Mouse (Mus musculus) ES-E14 (cell line): ENCODE measurements around the gene Gcnt1. TPM values are rescaled to one million over a fixed set of nuclear protein-coding genes. Genes with fewer than 3 reads are reported as not detected.

Experiments used
- DNase-seq: peaks from one replicate; pipeline ENCODE4 v3.0.0-alpha.2; 2013; ENCODE audit warnings: low read depth, low spot score
- H3K27ac ChIP-seq: 2 replicates; pipeline ENCODE4 v1.5.1; 2012; ENCODE audit warnings: low read depth, mild to moderate bottlenecking, low read length, moderate library complexity, mixed read lengths; ENCODE audit not compliant: poor library complexity, insufficient read depth, severe bottlenecking
- H3K36me3 ChIP-seq: 2 replicates; pipeline ENCODE4 v1.6.1; 2012; ENCODE audit warnings: mild to moderate bottlenecking, low read length, moderate library complexity, mixed read lengths; ENCODE audit not compliant: control insufficient read depth, poor library complexity, insufficient read depth, severe bottlenecking
- H3K4me1 ChIP-seq, 2 experiments: fragments of 150-350 bp in 1 of 2; sonication (generic) in 1 of 2; 2 replicates each; pipeline ENCODE4 v1.6.1; 2012; ENCODE audit warnings: low read length in 2 of 2, mild to moderate bottlenecking in 1 of 2, mixed read lengths in 1 of 2; ENCODE audit not compliant: control insufficient read depth in 2 of 2, insufficient read depth in 2 of 2, poor library complexity in 1 of 2
- H3K4me3 ChIP-seq, 2 experiments: fragments of 150-350 bp in 1 of 2; sonication (generic) in 1 of 2; 2 replicates each; pipeline ENCODE4 v1.5.1; 2012; ENCODE audit warnings: low read length in 2 of 2, low read depth in 1 of 2, mild to moderate bottlenecking in 1 of 2, mixed read lengths in 1 of 2; ENCODE audit not compliant: insufficient read depth in 1 of 2, poor library complexity in 1 of 2, severe bottlenecking in 1 of 2
- H3K9ac ChIP-seq: 2 replicates; pipeline ENCODE4 v1.6.1; 2012; ENCODE audit warnings: low read depth, mild to moderate bottlenecking, low read length, mixed read lengths; ENCODE audit not compliant: poor library complexity, insufficient read depth, severe bottlenecking
- H3K9me3 ChIP-seq: fragments of 150-350 bp; sonication (generic); 2 replicates; pipeline ENCODE4 v1.6.1; 2012; ENCODE audit warnings: low read depth, mild to moderate bottlenecking, low read length; ENCODE audit not compliant: control insufficient read depth, insufficient read depth
- CHD2 ChIP-seq: IDR thresholded peaks from 2 replicates; pipeline ENCODE4 v1.6.1; 2014; ENCODE audit warnings: mild to moderate bottlenecking, low read depth, low read length, inconsistent platforms
- HCFC1 ChIP-seq: IDR thresholded peaks from 2 replicates; pipeline ENCODE4 v1.6.1; 2012; ENCODE audit warnings: low read length, inconsistent platforms, borderline replicate concordance; ENCODE audit not compliant: insufficient read depth
- MAFK ChIP-seq: IDR thresholded peaks from 2 replicates; pipeline ENCODE4 v1.6.1; 2014; ENCODE audit warnings: mild to moderate bottlenecking, low read depth, low read length, inconsistent platforms; ENCODE audit not compliant: insufficient read depth
- ZC3H11A ChIP-seq: IDR thresholded peaks from 2 replicates; pipeline ENCODE4 v1.6.1; 2012; ENCODE audit warnings: low read depth, mild to moderate bottlenecking, inconsistent platforms, low read length, borderline replicate concordance
- ZNF384 ChIP-seq: IDR thresholded peaks from 2 replicates; pipeline ENCODE4 v1.6.1; 2012; ENCODE audit warnings: low read depth, low read length, inconsistent platforms
- in situ Hi-C, 2 experiments: fragments of 600-800 bp; cut with MboI; formaldehyde crosslinking; loops; one replicate each; pipeline ENCODE4 v1.15.1; 2025; ENCODE audit warnings: low sequenced_read_pairs in 2 of 2, inconsistent platforms in 1 of 2; ENCODE audit not compliant: unreplicated experiment in 2 of 2
- total RNA-seq: library from RNA; depleted of rRNA; stranded (reverse); fragments of 300-350 nt; gene quantifications from 2 replicates; pipeline ENCODE4 v1.2.3, GENCODE M21; 2012

Gcnt1 gene
- total RNA-seq, 1 experiment: 24.1 TPM

- Histone ChIP-seq H3K27ac (no peak overlapping the region), H3K4me1 (peaks cover 2 to 4% of the 10 kb centered on the region in 2 experiments; a peak in 2 of 4 replicates), H3K9me3 (no peaks in the 10 kb centered on the region), H3K4me3 (no peak overlapping the region), H3K9ac (no peak overlapping the region), H3K36me3 (no peaks in the 10 kb centered on the region)
- TF ChIP-seq MAFK: no peak
- no peak for TF ChIP-seq ZNF384
- no peak for TF ChIP-seq CHD2
- TF ChIP-seq ZC3H11A: no peak
- TF ChIP-seq HCFC1: no peak
- in situ Hi-C loops: no loop called here
- DNase-seq: no peak
These were observed 35.9 kb upstream of the Gcnt1 start for GRCm38 (mm10) chr19:17408591-17408990.

GRCm38 (mm10) chr19:17406823-17407222 is 34.2 kb upstream of the Gcnt1 start:
- no peaks in the 10 kb centered on the region for H3K4me1 ChIP-seq
- H3K4me3 ChIP-seq: no peak overlapping the region
- TF ChIP-seq HCFC1: no peak
- TF ChIP-seq MAFK: 0 out of 2 replicates have a peak, but pooled peaks have one; percentile 24
- DNase-seq: no peak
- no peak overlapping the region for H3K9ac ChIP-seq
- no peak overlapping the region for H3K27ac ChIP-seq
- no peaks in the 10 kb centered on the region for H3K9me3 ChIP-seq
- in situ Hi-C loops: no loop called here
- no peaks in the 10 kb centered on the region for H3K36me3 ChIP-seq

GRCm38 (mm10) chr19:17403175-17403574 is 30.5 kb upstream of the Gcnt1 start:
- DNase-seq: no peak
- Histone ChIP-seq H3K4me1 (no peaks in the 10 kb centered on the region), H3K9me3 (no peaks in the 10 kb centered on the region), H3K27ac (no peak overlapping the region), H3K4me3 (no peak overlapping the region), H3K36me3 (peaks cover 5% of the 10 kb centered on the region), H3K9ac (no peak overlapping the region)
- in situ Hi-C loops: no loop called here
- TF ChIP-seq HCFC1 (no peak), CHD2 (no peak), ZNF384 (no peak), MAFK (no peak), ZC3H11A (no peak)

- Histone ChIP-seq H3K4me3 (no peak overlapping the region), H3K4me1 (no peaks in the 10 kb centered on the region), H3K36me3 (peaks cover 7% of the 10 kb centered on the region), H3K9ac (no peak overlapping the region), H3K9me3 (no peaks in the 10 kb centered on the region), H3K27ac (no peak overlapping the region)
- no peak for TF ChIP-seq HCFC1
- no peak for TF ChIP-seq CHD2
- TF ChIP-seq ZNF384: no peak
- no peak for TF ChIP-seq ZC3H11A
- no peak for TF ChIP-seq MAFK
- DNase-seq: no peak
- in situ Hi-C loops: no loop called here
These were observed 27.9 kb upstream of the Gcnt1 start for GRCm38 (mm10) chr19:17400571-17400970.

GRCm38 (mm10) chr19:17399965-17400364 is 27.3 kb upstream of the Gcnt1 start:
- no peak for DNase-seq
- no peaks in the 10 kb centered on the region; a peak in 1 of 4 replicates for H3K4me1 ChIP-seq
- H3K27ac ChIP-seq: no peak overlapping the region
- H3K4me3 ChIP-seq: no peak overlapping the region
- H3K36me3 ChIP-seq: peaks cover 7% of the 10 kb centered on the region
- no peak for TF ChIP-seq CHD2
- no peak for TF ChIP-seq ZNF384
- no peak for TF ChIP-seq MAFK
- TF ChIP-seq ZC3H11A: no peak
- no peak for TF ChIP-seq HCFC1
- H3K9me3 ChIP-seq: no peaks in the 10 kb centered on the region
- in situ Hi-C loops: no loop called here
- no peak overlapping the region for H3K9ac ChIP-seq
